Mouse (Mus musculus) liver, embryonic 11.5 days (tissue): ENCODE data around the gene Fgf14. TPM values are rescaled to one million over a fixed set of nuclear protein-coding genes. Genes with fewer than 3 reads are reported as not detected.
"Not testable (repeated sequence)": the region's sequence is repeated elsewhere in the genome, so short reads cannot be mapped to it uniquely, and the experiment has no call there.

ENCODE experiments used
- ATAC-seq: fragments of 200-750 bp; cut with Nextera tagmentation; replicated peaks from 2 replicates; pipeline ENCODE4 v1.8.0; 2017; ENCODE audit warnings: moderate number of reproducible peaks, mild to moderate bottlenecking, moderate TSS enrichment, moderate library complexity; ENCODE audit not compliant: low FRiP score
- DNase-seq: peaks from one replicate; pipeline ENCODE4 v3.0.0-alpha.2; 2017; ENCODE audit warnings: low spot score
- H3K27ac ChIP-seq: fragments of 300-500 bp; sonication (generic); 2 replicates; pipeline ENCODE4 v1.5.1; 2014; ENCODE audit warnings: mild to moderate bottlenecking, low read depth, low read length, control low read depth
- H3K27me3 ChIP-seq: fragments of 300-500 bp; sonication (generic); replicated peaks from 2 replicates; pipeline ENCODE4 v1.6.1; 2014; ENCODE audit warnings: low read length, mixed read lengths; ENCODE audit not compliant: control insufficient read depth, insufficient read depth
- H3K36me3 ChIP-seq: fragments of 300-500 bp; sonication (generic); 2 replicates; pipeline ENCODE4 v1.6.1; 2014; ENCODE audit warnings: mild to moderate bottlenecking, low read length, moderate library complexity, mixed read lengths; ENCODE audit not compliant: control insufficient read depth, insufficient read depth
- H3K4me1 ChIP-seq: fragments of 300-500 bp; sonication (generic); replicated peaks from 2 replicates; pipeline ENCODE4 v1.6.1; 2014; ENCODE audit warnings: low read length, mixed read lengths; ENCODE audit not compliant: control insufficient read depth, insufficient read depth
- H3K4me2 ChIP-seq: fragments of 300-500 bp; sonication (generic); 2 replicates; pipeline ENCODE4 v1.6.1; 2014; ENCODE audit warnings: mild to moderate bottlenecking, control low read depth, moderate library complexity
- H3K4me3 ChIP-seq: fragments of 300-500 bp; sonication (generic); 2 replicates; pipeline ENCODE4 v1.5.1; 2014; ENCODE audit warnings: low read depth, low read length, control low read depth
- H3K9ac ChIP-seq: fragments of 300-500 bp; sonication (generic); 2 replicates; pipeline ENCODE4 v1.6.1; 2014; ENCODE audit warnings: low read depth, low read length, control low read depth
- H3K9me3 ChIP-seq: fragments of 300-500 bp; sonication (generic); 2 replicates; pipeline ENCODE4 v1.6.1; 2016; ENCODE audit warnings: low read length, inconsistent platforms, mixed read lengths; ENCODE audit not compliant: control insufficient read depth
- WGBS: fragments of 180-500 bp; shearing (Covaris S2); extraction: QIAGEN DNeasy Blood & Tissue Kit; methylation state at CpG from one replicate; pipeline ENCODE4 v1.1.7; 2014; 5-methylcytosine and 5-hydroxymethylcytosine counted together
- polyA plus RNA-seq: library from polyadenylated mRNA; unstranded; fragments of >200 nt; fragmentation: Nextera tagmentation; extraction: Ambion mirVana; gene quantifications from 2 replicates; pipeline ENCODE4 v1.2.1, GENCODE M21; 2014

Gene Fgf14
- polyA plus RNA-seq, 1 experiment from 2014 or later, result 0.22 TPM

DNA sequence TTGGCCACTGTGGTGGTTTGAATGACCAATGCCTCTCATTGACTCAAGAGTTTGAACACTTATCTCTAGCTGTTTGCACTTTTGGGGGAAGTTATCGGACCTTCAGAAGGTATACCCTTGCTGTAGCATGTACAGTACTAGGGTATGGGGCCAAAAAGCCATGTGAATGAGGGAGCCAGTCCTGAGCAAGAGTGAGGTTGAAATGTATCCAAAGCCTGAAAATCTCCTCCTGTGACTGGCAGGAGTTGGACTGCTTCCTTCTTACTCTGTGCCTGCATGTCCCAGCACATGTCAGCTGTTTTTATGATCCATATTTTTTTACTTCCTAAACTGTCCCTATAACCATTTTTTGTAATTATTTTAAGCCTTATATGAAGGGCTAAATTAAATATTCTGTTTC lies 632.9 kb downstream of the Fgf14 start:
- Histone ChIP-seq H3K27ac (no peak overlapping the region), H3K9me3 (no peaks in the 10 kb centered on the region), H3K4me2 (no peak overlapping the region), H3K9ac (no peak overlapping the region), H3K36me3 (no peaks in the 10 kb centered on the region), H3K27me3 (no peaks in the 10 kb centered on the region), H3K4me1 (no peaks in the 10 kb centered on the region), H3K4me3 (no peak overlapping the region)
- ATAC-seq (no peak), DNase-seq (no peak)
- 72% methylated on average over 1 of the region's 1 CpGs for WGBS

DNA sequence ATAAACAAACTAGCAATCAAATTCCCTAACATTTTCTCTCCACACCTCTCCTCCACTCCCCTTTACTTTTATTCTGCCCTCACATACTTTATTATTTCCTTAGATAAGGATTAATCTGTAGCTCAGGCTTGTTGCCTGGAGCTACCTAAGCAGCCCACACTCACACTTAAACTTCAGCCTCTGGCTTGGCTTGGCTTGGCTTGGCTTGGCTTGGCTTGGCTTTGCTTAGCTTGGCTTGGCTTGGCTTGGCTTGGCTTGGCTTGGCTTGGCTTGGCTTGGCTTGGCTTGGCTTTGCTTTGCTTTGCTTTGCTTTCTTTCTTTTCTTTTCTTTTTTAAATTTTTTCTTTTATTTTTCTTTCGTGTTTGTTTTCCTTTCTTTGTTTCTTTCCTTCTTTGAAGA lies 636.3 kb downstream of the Fgf14 start:
- H3K4me1 ChIP-seq, result no peaks in the 10 kb centered on the region
- no peak for DNase-seq
- ATAC-seq, result no peak
- H3K9me3 ChIP-seq, result no peaks in the 10 kb centered on the region
- H3K4me3 ChIP-seq, result no peak overlapping the region
- no peak overlapping the region for H3K4me2 ChIP-seq
- no peaks in the 10 kb centered on the region for H3K36me3 ChIP-seq
- H3K9ac ChIP-seq, result no peak overlapping the region
- H3K27me3 ChIP-seq, result no peaks in the 10 kb centered on the region
- 55% methylated on average over 1 of the region's 1 CpGs for WGBS
- no peak overlapping the region for H3K27ac ChIP-seq

DNA sequence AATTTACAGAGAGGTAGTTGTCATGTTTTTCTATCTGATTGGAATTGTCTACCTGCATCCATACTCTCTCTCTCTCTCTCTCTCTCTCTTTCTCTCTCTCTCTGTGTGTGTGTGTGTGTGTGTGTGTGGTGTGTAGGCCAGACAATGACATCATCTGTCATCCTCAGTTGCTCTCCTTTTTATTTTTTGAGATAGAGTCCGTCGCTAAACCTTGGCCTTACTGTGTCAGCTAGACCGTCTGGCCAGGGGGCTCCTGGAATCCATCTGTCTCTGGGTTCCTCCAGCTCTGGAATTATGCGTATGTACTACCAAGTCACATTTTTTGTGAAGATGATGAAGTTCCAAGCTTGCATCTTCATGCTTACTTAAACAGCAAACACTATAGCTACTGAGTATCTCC lies 639.5 kb downstream of the Fgf14 start:
- H3K36me3 ChIP-seq, result no peaks in the 10 kb centered on the region
- H3K9me3 ChIP-seq, result no peaks in the 10 kb centered on the region
- H3K4me3 ChIP-seq, result no peak overlapping the region
- ATAC-seq (no peak), DNase-seq (no peak)
- H3K9ac ChIP-seq, result no peak overlapping the region
- no peak overlapping the region for H3K4me2 ChIP-seq
- no peak overlapping the region for H3K27ac ChIP-seq
- no peaks in the 10 kb centered on the region for H3K27me3 ChIP-seq
- H3K4me1 ChIP-seq, result no peaks in the 10 kb centered on the region
- WGBS, result 78% methylated on average over 4 of the region's 4 CpGs

DNA sequence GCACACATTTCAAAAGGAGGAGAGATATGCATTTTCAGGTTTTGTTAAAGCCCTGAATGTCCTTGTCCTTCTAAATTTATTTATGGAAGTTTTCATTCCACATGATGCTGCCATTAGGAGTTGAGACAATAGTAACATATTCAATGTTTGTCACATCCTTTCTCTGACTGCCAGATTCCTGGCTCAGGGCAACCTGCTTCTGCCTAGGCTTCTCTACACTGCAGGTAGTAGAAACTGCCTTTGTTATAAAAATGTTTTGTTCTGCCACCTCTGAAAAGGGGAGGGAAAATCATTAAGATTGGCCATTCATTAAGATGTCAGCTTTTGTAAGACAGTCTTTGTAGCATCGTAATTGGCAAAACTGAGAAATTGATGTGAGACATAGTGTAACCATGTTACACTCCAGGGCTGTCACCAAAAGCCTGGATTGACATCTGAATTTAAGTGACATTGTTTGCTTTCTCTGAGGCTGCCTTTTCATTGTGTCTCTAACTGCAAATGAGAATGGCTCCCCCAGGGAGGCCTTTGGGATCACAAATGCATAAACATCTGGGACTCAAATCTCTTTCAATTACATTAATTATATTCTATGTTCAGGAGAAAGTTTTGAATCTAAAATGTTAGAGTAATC lies 640.2 kb downstream of the Fgf14 start:
- no peak overlapping the region for H3K4me2 ChIP-seq
- ATAC-seq, result no peak
- H3K9me3 ChIP-seq, result no peaks in the 10 kb centered on the region
- WGBS, result 80% methylated on average over 1 of the region's 1 CpGs
- H3K36me3 ChIP-seq, result no peaks in the 10 kb centered on the region
- no peaks in the 10 kb centered on the region for H3K27me3 ChIP-seq
- no peak overlapping the region for H3K27ac ChIP-seq
- H3K4me1 ChIP-seq, result no peaks in the 10 kb centered on the region
- no peak overlapping the region for H3K9ac ChIP-seq
- no peak for DNase-seq
- no peak overlapping the region for H3K4me3 ChIP-seq

DNA sequence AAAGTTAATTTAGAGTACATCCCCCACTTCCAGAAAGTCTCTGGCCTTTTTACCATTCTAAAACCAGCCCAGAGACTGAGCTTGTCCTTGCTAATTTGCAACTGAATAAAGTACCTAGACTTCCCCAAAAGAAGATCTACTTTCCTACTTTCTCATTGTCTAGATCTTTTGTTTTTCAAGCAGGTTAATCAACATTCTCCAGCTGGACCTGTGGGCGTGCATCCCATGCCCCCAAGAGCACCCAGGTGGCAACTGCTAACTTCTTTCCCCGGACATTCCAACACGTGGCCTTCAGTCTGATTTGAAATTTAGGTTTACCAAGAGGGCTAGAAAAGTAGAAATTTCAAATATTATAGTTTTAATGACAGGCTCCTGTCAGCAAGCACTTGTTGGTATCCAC lies 643.6 kb downstream of the Fgf14 start:
- not testable (repeated sequence) for ATAC-seq, H3K4me1 ChIP-seq, DNase-seq, H3K4me2 ChIP-seq, H3K27me3 ChIP-seq, H3K36me3 ChIP-seq, H3K27ac ChIP-seq, H3K9ac ChIP-seq, H3K4me3 ChIP-seq, H3K9me3 ChIP-seq
- 57% methylated on average over 3 of the region's 3 CpGs for WGBS

DNA sequence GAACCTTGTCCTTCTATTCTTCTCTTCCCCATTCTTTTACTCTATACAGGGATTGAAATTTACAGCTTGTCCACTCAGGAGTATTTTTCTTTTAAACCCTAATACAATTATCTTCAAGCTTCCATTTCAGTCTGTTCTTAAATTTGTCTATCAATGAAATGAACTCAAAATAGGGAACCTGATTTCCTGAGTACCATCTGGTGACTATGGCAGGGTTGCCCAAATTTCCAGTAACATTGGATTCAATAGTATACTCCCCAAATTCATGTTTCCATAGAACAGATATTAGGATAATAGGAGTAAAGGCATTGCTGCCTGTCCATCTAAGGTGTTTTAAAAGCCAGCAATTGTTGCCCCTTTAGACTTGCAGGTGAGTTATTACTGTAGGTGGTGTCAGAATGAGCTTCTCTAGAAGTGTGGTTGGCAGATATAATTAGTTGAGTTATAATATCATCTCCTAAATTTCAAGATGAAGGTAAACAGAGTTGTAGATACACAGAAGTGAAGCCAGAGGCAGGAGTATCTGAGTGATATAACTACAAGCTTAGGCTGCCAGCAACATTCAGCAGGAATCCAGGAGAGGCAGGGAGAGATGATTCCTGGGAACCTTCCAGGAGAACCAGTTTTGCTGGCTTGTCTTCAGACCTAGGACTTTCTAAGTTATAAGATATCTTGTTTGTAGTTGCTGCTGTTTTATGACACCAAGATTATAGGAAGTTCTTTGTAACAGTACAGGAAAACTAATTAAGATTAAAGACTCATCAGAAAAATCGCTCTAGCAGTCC lies 648.8 kb downstream of the Fgf14 start:
- no peak overlapping the region for H3K4me2 ChIP-seq
- no peaks in the 10 kb centered on the region for H3K4me1 ChIP-seq
- no peak overlapping the region for H3K4me3 ChIP-seq
- ATAC-seq, result no peak
- H3K27me3 ChIP-seq, result no peaks in the 10 kb centered on the region
- no peaks in the 10 kb centered on the region for H3K36me3 ChIP-seq
- no peak for DNase-seq
- H3K9ac ChIP-seq, result no peak overlapping the region
- 77% methylated on average over 1 of the region's 1 CpGs for WGBS
- H3K27ac ChIP-seq, result no peak overlapping the region
- no peaks in the 10 kb centered on the region for H3K9me3 ChIP-seq

DNA sequence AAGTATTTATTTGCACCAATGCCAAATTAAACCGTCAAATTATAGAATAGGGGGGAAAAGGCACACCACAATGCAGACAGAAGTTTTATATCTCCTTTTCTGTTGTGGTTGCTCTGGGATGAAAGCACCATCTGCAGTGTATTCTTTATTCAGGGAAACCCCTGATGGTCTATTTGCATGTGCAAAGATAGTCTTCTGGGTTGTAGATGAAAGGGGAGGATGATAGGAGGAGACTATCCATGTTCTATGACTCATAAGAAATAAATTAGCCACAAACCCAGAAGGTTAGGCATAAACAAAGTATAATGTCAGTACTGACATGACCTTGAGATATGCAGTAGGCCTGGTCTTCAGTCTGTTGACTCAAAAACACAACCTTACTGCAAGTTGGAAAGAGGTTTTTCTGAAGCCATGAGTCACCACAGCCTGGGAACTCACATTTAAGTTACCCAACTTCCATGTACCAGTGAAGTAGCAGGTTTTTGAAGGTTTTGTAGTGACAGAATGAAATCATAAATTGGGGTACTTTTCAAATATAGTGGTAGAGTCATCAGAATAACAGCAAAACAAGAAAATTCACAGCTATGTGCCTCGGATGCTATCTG lies 686.2 kb downstream of the Fgf14 start:
- Histone ChIP-seq H3K4me3 (no peak overlapping the region), H3K4me2 (no peak overlapping the region), H3K27me3 (no peaks in the 10 kb centered on the region), H3K9ac (no peak overlapping the region), H3K36me3 (no peaks in the 10 kb centered on the region), H3K27ac (no peak overlapping the region), H3K4me1 (no peaks in the 10 kb centered on the region), H3K9me3 (no peaks in the 10 kb centered on the region)
- no peak for DNase-seq
- no peak for ATAC-seq
- WGBS, result 78% methylated on average over 2 of the region's 2 CpGs

DNA sequence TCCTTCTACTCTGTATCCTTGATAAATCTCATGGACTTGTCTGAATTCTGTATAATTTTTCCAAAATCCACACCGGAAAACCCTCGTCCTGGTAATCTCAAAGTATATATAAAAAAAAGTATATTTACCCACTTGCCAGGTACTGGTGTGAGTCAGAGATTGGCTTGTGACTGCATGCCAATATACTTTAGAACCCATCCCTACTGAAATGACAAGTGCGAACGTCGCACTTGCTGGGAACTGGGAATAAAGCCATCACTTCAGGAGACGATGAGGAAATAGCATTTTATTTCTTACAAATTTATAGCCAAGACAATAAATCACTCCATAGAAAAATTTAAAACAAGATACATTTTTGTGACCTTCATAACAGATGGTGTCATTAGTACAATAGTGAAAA lies 708.9 kb downstream of the Fgf14 start:
- 87% methylated on average over 6 of the region's 6 CpGs for WGBS
- Histone ChIP-seq H3K9ac (no peak overlapping the region), H3K27ac (no peak overlapping the region), H3K4me2 (no peak overlapping the region), H3K9me3 (no peaks in the 10 kb centered on the region), H3K36me3 (no peaks in the 10 kb centered on the region), H3K4me3 (no peak overlapping the region), H3K27me3 (no peaks in the 10 kb centered on the region), H3K4me1 (no peaks in the 10 kb centered on the region)
- no peak for ATAC-seq
- no peak for DNase-seq

DNA sequence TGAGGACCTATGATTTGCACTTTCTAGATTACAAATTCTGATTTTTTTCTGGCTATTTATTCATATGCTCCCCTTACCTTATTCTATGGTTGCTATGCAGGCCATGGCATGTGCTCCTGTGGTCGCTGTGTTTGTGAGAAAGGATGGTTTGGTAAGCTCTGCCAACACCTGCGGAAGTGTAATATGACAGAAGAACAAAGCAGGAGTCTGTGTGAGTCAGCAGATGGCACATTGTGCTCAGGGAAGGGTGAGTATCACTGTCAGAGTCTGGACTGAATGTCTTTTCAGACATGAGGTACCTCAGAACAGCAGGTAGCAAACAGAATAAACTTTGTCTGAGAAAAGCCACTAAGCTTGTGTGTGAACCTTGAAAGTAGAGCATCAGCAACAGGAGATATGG lies 710.4 kb downstream of the Fgf14 start:
- Histone ChIP-seq H3K27ac (no peak overlapping the region), H3K4me1 (no peaks in the 10 kb centered on the region), H3K4me3 (no peak overlapping the region), H3K36me3 (no peaks in the 10 kb centered on the region), H3K9me3 (no peaks in the 10 kb centered on the region), H3K4me2 (no peak overlapping the region), H3K9ac (no peak overlapping the region), H3K27me3 (no peaks in the 10 kb centered on the region)
- WGBS, result 48% methylated on average over 2 of the region's 2 CpGs
- no peak for DNase-seq
- no peak for ATAC-seq
